Mouse (Mus musculus) mouse embryonic stem cell (cell line): ENCODE measurements at regions not wholly inside any gene's neighbourhood (a gene's known extent, or its start where the extent isn't known, plus 50 kb on each side); places are given as distances from the start of the nearest gene placed in this dataset.

Experiments used
- in situ Hi-C, 2 experiments: fragments of 300-500 bp; cut with MboI; formaldehyde crosslinking; loops; 1 replicate in 1 of 2; 3 replicates in 1 of 2; pipeline ENCODE4 v1.14.3; 2019 to 2020; ENCODE audit warnings: low sequenced_read_pairs in 2 of 2, low pct_unique_long_range_greater_than_20kb in 1 of 2, mixed read lengths in 1 of 2; ENCODE audit not compliant: unreplicated experiment in 1 of 2

- in situ Hi-C loops = no loop called here
Observed at GRCm38 (mm10) chr3:128054031-128054430, 157.9 kb upstream of the Fam241a start.

GRCm38 (mm10) chr3:128043709-128044108 lies 147.6 kb upstream of the Fam241a start:
- in situ Hi-C loops = no loop called here

GRCm38 (mm10) chr3:128040407-128041115 lies 144.4 kb upstream of the Fam241a start:
- in situ Hi-C loops = no loop called here

GRCm38 (mm10) chr3:128039185-128039584 lies 143.1 kb upstream of the Fam241a start:
- in situ Hi-C loops = no loop called here

GRCm38 (mm10) chr3:128036538-128036937 lies 140.4 kb upstream of the Fam241a start:
- in situ Hi-C loops = no loop called here

- in situ Hi-C loops = no loop called here
Observed at GRCm38 (mm10) chr3:128030352-128030751, 134.2 kb upstream of the Fam241a start.

- in situ Hi-C loops = no loop called here
Observed at GRCm38 (mm10) chr3:128029565-128029915, 133.4 kb upstream of the Fam241a start.

- in situ Hi-C loops = no loop called here
Observed at GRCm38 (mm10) chr3:128028856-128029564, 132.9 kb upstream of the Fam241a start.

GRCm38 (mm10) chr3:128024856-128025255 lies 128.7 kb upstream of the Fam241a start:
- in situ Hi-C loops = loop anchor here in 1 of 2 experiments (25.0 kb wide), 1 partner anchor 312 kb away; no protein-coding TSS in a partner anchor

- in situ Hi-C loops = loop anchor here in 1 of 2 experiments (25.0 kb wide), 1 partner anchor 322 kb away; no protein-coding TSS in a partner anchor
Observed at GRCm38 (mm10) chr3:128014909-128015308, 118.8 kb upstream of the Fam241a start.

GRCm38 (mm10) chr3:128002905-128003641 lies 106.9 kb upstream of the Fam241a start:
- in situ Hi-C loops = loop anchor here in 1 of 2 experiments (25.0 kb wide), 1 partner anchor 334 kb away; no protein-coding TSS in a partner anchor

GRCm38 (mm10) chr3:128001924-128002501 lies 105.9 kb upstream of the Fam241a start:
- in situ Hi-C loops = loop anchor here in 1 of 2 experiments (25.0 kb wide), 1 partner anchor 335 kb away; no protein-coding TSS in a partner anchor

- in situ Hi-C loops = no loop called here
Observed at GRCm38 (mm10) chr3:127995678-127996077, 99.6 kb upstream of the Fam241a start.

GRCm38 (mm10) chr3:127987583-127987982 lies 91.5 kb upstream of the Fam241a start:
- in situ Hi-C loops = no loop called here

GRCm38 (mm10) chr3:127985165-127985564 lies 89.0 kb upstream of the Fam241a start:
- in situ Hi-C loops = no loop called here

- in situ Hi-C loops = no loop called here
Observed at GRCm38 (mm10) chr3:127977240-127977639, 81.1 kb upstream of the Fam241a start.

GRCm38 (mm10) chr3:127970891-127971290 lies 74.8 kb upstream of the Fam241a start:
- in situ Hi-C loops = no loop called here

GRCm38 (mm10) chr3:127967170-127967569 lies 71.0 kb upstream of the Fam241a start:
- in situ Hi-C loops = no loop called here

GRCm38 (mm10) chr3:127966214-127966613 lies 70.1 kb upstream of the Fam241a start:
- in situ Hi-C loops = no loop called here
